Comparison of ENCODE assay signal across 22 mouse cellular contexts in genomic region chr11:59196230-59196629, GRCm38 (mm10). TPM values are rescaled to one million over a fixed set of nuclear protein-coding genes. Genes with fewer than 3 reads are reported as not detected.
"Had no signal": no experiment of that assay in that cellular context is flagged by ENCODE, and none has a peak within 500 bp of the region (broad histone marks: within the 10 kb centered on the region; RNA-seq: fewer than 3 reads in every experiment).

No protein-coding gene starts in this region.

- H3K27me3 ChIP-seq: kidney, embryonic 15.5 days; limb, embryonic 13.5 days; liver, embryonic 15.5 days; midbrain, embryonic 12.5 days; midbrain, embryonic 15.5 days; neural tube, embryonic 12.5 days; neural tube, embryonic 15.5 days had no signal

- H3K9ac ChIP-seq: kidney, embryonic 15.5 days; limb, embryonic 13.5 days; liver, embryonic 12.5 days; liver, embryonic 15.5 days; midbrain, embryonic 12.5 days; midbrain, embryonic 15.5 days; neural tube, embryonic 12.5 days; neural tube, embryonic 15.5 days had no signal

- H3K36me3 ChIP-seq: midbrain, embryonic 12.5 days; midbrain, embryonic 15.5 days had no signal

- H3K4me2 ChIP-seq: kidney, embryonic 15.5 days; limb, embryonic 13.5 days; liver, embryonic 12.5 days; liver, embryonic 15.5 days; midbrain, embryonic 12.5 days; midbrain, embryonic 15.5 days; neural tube, embryonic 12.5 days; neural tube, embryonic 15.5 days had no signal

- H3K9me3 ChIP-seq: kidney, embryonic 15.5 days; limb, embryonic 10.5 days; limb, embryonic 13.5 days; liver, embryonic 12.5 days; liver, embryonic 15.5 days; midbrain, embryonic 12.5 days; midbrain, embryonic 15.5 days; neural tube, embryonic 12.5 days; neural tube, embryonic 15.5 days had no signal

- DNase-seq: kidney, adult 2 months; kidney, postnatal 10 days; kidney, postnatal 4 days; liver; right cerebral cortex, adult 18-20 months; right cerebral cortex, postnatal 14 days; right cerebral cortex, postnatal 4 days; thymus, adult 2 months; thymus, postnatal 14 days; thymus, postnatal 4 days had no signal

- H3K27ac ChIP-seq: kidney, embryonic 15.5 days; limb, embryonic 10.5 days; limb, embryonic 13.5 days; liver, embryonic 12.5 days; liver, embryonic 15.5 days; macrophage; midbrain, embryonic 12.5 days; midbrain, embryonic 15.5 days; neural tube, embryonic 12.5 days; neural tube, embryonic 15.5 days; stomach, postnatal 0 days had no signal

- ATAC-seq: intestine, postnatal 0 days; liver, embryonic 12.5 days; midbrain, embryonic 15.5 days had no signal

- H3K4me3 ChIP-seq: kidney, embryonic 15.5 days; limb, embryonic 10.5 days; limb, embryonic 13.5 days; liver, embryonic 12.5 days; liver, embryonic 15.5 days; midbrain, embryonic 12.5 days; midbrain, embryonic 15.5 days; neural tube, embryonic 12.5 days; neural tube, embryonic 15.5 days had no signal

RNA-seq across cellular contexts. Expression of gene Gjc2, which starts 13.2 kb away (rescaled TPM):
- polyA plus RNA-seq: macrophage had no signal
